Mouse (Mus musculus): Measurements from ENCODE around the gene Cadps. TPM values are rescaled to one million over a fixed set of nuclear protein-coding genes. Genes with fewer than 3 reads are reported as not detected.

Cadps gene
- polyA plus RNA-seq, 1 experiment = not detected

GRCm38 (mm10) chr14:12722452-12723194 lies 100.3 kb downstream of the Cadps start:
- Histone ChIP-seq H3K27me3 (ENCODE audit: control insufficient read depth, insufficient read depth, insufficient read length) (no peaks in the 10 kb centered on the region), H3K4me3 (ENCODE audit: insufficient read depth, poor library complexity, severe bottlenecking) (no peak overlapping the region), H3K36me3 (ENCODE audit: control insufficient read depth, insufficient read depth) (no peaks in the 10 kb centered on the region), H3K79me2 (ENCODE audit: control insufficient read depth, insufficient read depth) (no peaks in the 10 kb centered on the region), H3ac (ENCODE audit: control insufficient read depth, insufficient read length, low read depth) (no peak overlapping the region), H3K79me3 (ENCODE audit: low read depth) (no peaks in the 10 kb centered on the region)
- no peak for TF ChIP-seq MAX (IDR thresholded peaks at IDR 0.05)
- TF ChIP-seq MYOG (IDR thresholded peaks at IDR 0.05; ENCODE audit: control insufficient read depth, extremely low read depth, insufficient read length) = no peak

GRCm38 (mm10) chr14:12718766-12719165 lies 104.1 kb downstream of the Cadps start:
- H3K79me2 ChIP-seq (ENCODE audit: control insufficient read depth, insufficient read depth) = no peaks in the 10 kb centered on the region
- H3K4me3 ChIP-seq (ENCODE audit: insufficient read depth, poor library complexity, severe bottlenecking) = no peak overlapping the region
- no peak overlapping the region for H3ac ChIP-seq (ENCODE audit: control insufficient read depth, insufficient read length, low read depth)
- H3K79me3 ChIP-seq (ENCODE audit: low read depth) = no peaks in the 10 kb centered on the region
- TF ChIP-seq CTCF (IDR thresholded peaks at IDR 0.05; ENCODE audit: control insufficient read depth, insufficient read depth, insufficient read length) (no peak), CEBPB (IDR thresholded peaks at IDR 0.05; ENCODE audit: low read depth) (no peak), MYOG (IDR thresholded peaks at IDR 0.05; ENCODE audit: control insufficient read depth, extremely low read depth, insufficient read length) (no peak), MAX (IDR thresholded peaks at IDR 0.05) (no peak), FOSL1 (IDR thresholded peaks at IDR 0.05; ENCODE audit: insufficient read depth, low read length, poor library complexity, severe bottlenecking) (no peak), USF1 (IDR thresholded peaks at IDR 0.05; ENCODE audit: low read depth) (no peak), MYOD1 (IDR thresholded peaks at IDR 0.05; ENCODE audit: control insufficient read depth, insufficient read length, low read depth) (no peak)
- H3K36me3 ChIP-seq (ENCODE audit: control insufficient read depth, insufficient read depth) = no peaks in the 10 kb centered on the region
- H3K27me3 ChIP-seq (ENCODE audit: control insufficient read depth, insufficient read depth, insufficient read length) = no peaks in the 10 kb centered on the region

- H3ac ChIP-seq (ENCODE audit: control insufficient read depth, insufficient read length, low read depth) = no peak overlapping the region
- H3K79me3 ChIP-seq (ENCODE audit: low read depth) = no peaks in the 10 kb centered on the region
- no peaks in the 10 kb centered on the region for H3K27me3 ChIP-seq (ENCODE audit: control insufficient read depth, insufficient read depth, insufficient read length)
- TF ChIP-seq USF1 (IDR thresholded peaks at IDR 0.05; ENCODE audit: low read depth) (no peak), MYOD1 (IDR thresholded peaks at IDR 0.05; ENCODE audit: control insufficient read depth, insufficient read length, low read depth) (no peak), MAX (IDR thresholded peaks at IDR 0.05) (no peak), CTCF (IDR thresholded peaks at IDR 0.05; ENCODE audit: control insufficient read depth, insufficient read depth, insufficient read length) (no peak), CEBPB (IDR thresholded peaks at IDR 0.05; ENCODE audit: low read depth) (no peak)
- H3K36me3 ChIP-seq (ENCODE audit: control insufficient read depth, insufficient read depth) = no peaks in the 10 kb centered on the region
- H3K4me3 ChIP-seq (ENCODE audit: insufficient read depth, poor library complexity, severe bottlenecking) = no peak overlapping the region
- H3K79me2 ChIP-seq (ENCODE audit: control insufficient read depth, insufficient read depth) = no peaks in the 10 kb centered on the region
Measured at GRCm38 (mm10) chr14:12715906-12716659, 106.8 kb downstream of the Cadps start.

GRCm38 (mm10) chr14:12707395-12707794 lies 115.5 kb downstream of the Cadps start:
- TF ChIP-seq CTCF (IDR thresholded peaks at IDR 0.05; ENCODE audit: control insufficient read depth, insufficient read depth, insufficient read length) (no peak), FOSL1 (IDR thresholded peaks at IDR 0.05; ENCODE audit: insufficient read depth, low read length, poor library complexity, severe bottlenecking) (no peak), CEBPB (IDR thresholded peaks at IDR 0.05; ENCODE audit: low read depth) (no peak), USF1 (IDR thresholded peaks at IDR 0.05; ENCODE audit: low read depth) (no peak), MYOD1 (IDR thresholded peaks at IDR 0.05; ENCODE audit: control insufficient read depth, insufficient read length, low read depth) (no peak)
- no peaks in the 10 kb centered on the region for H3K79me3 ChIP-seq (ENCODE audit: low read depth)
- H3ac ChIP-seq (ENCODE audit: control insufficient read depth, insufficient read length, low read depth) = no peak overlapping the region
- no peaks in the 10 kb centered on the region for H3K79me2 ChIP-seq (ENCODE audit: control insufficient read depth, insufficient read depth)
- no peaks in the 10 kb centered on the region for H3K27me3 ChIP-seq (ENCODE audit: control insufficient read depth, insufficient read depth, insufficient read length)
- no peaks in the 10 kb centered on the region for H3K36me3 ChIP-seq (ENCODE audit: control insufficient read depth, insufficient read depth)
- H3K4me3 ChIP-seq (ENCODE audit: insufficient read depth, poor library complexity, severe bottlenecking) = no peak overlapping the region

GRCm38 (mm10) chr14:12704461-12704860 lies 118.4 kb downstream of the Cadps start:
- Histone ChIP-seq H3ac (ENCODE audit: control insufficient read depth, insufficient read length, low read depth) (no peak overlapping the region), H3K4me3 (ENCODE audit: insufficient read depth, poor library complexity, severe bottlenecking) (no peak overlapping the region), H3K36me3 (ENCODE audit: control insufficient read depth, insufficient read depth) (no peaks in the 10 kb centered on the region), H3K79me2 (ENCODE audit: control insufficient read depth, insufficient read depth) (no peaks in the 10 kb centered on the region), H3K27me3 (ENCODE audit: control insufficient read depth, insufficient read depth, insufficient read length) (no peaks in the 10 kb centered on the region), H3K79me3 (ENCODE audit: low read depth) (no peaks in the 10 kb centered on the region)
- TF ChIP-seq MAX (IDR thresholded peaks at IDR 0.05) = no peak
- TF ChIP-seq CEBPB (IDR thresholded peaks at IDR 0.05; ENCODE audit: low read depth) = no peak
- no peak for TF ChIP-seq USF1 (IDR thresholded peaks at IDR 0.05; ENCODE audit: low read depth)
- no peak for TF ChIP-seq MYOD1 (IDR thresholded peaks at IDR 0.05; ENCODE audit: control insufficient read depth, insufficient read length, low read depth)
- TF ChIP-seq CTCF (IDR thresholded peaks at IDR 0.05; ENCODE audit: control insufficient read depth, insufficient read depth, insufficient read length) = no peak
- no peak for TF ChIP-seq FOSL1 (IDR thresholded peaks at IDR 0.05; ENCODE audit: insufficient read depth, low read length, poor library complexity, severe bottlenecking)

GRCm38 (mm10) chr14:12690201-12690600 lies 132.7 kb downstream of the Cadps start:
- Histone ChIP-seq H3K79me3 (ENCODE audit: low read depth) (no peaks in the 10 kb centered on the region), H3K36me3 (ENCODE audit: control insufficient read depth, insufficient read depth) (no peaks in the 10 kb centered on the region), H3ac (ENCODE audit: control insufficient read depth, insufficient read length, low read depth) (no peak overlapping the region), H3K79me2 (ENCODE audit: control insufficient read depth, insufficient read depth) (no peaks in the 10 kb centered on the region), H3K27me3 (ENCODE audit: control insufficient read depth, insufficient read depth, insufficient read length) (no peaks in the 10 kb centered on the region), H3K4me3 (ENCODE audit: insufficient read depth, poor library complexity, severe bottlenecking) (no peak overlapping the region)
- TF ChIP-seq MAX (IDR thresholded peaks at IDR 0.05) = no peak
- no peak for TF ChIP-seq FOSL1 (IDR thresholded peaks at IDR 0.05; ENCODE audit: insufficient read depth, low read length, poor library complexity, severe bottlenecking)
- no peak for TF ChIP-seq MYOG (IDR thresholded peaks at IDR 0.05; ENCODE audit: control insufficient read depth, extremely low read depth, insufficient read length)
- TF ChIP-seq CEBPB (IDR thresholded peaks at IDR 0.05; ENCODE audit: low read depth) = no peak
- no peak for TF ChIP-seq USF1 (IDR thresholded peaks at IDR 0.05; ENCODE audit: low read depth)
